Mouse (Mus musculus) limb, embryonic 11.5 days (tissue): Measurements from ENCODE around the gene Oser1. TPM values are rescaled to one million over a fixed set of nuclear protein-coding genes. Genes with fewer than 3 reads are reported as not detected.

ENCODE experiments used
- ATAC-seq: fragments of 200-750 bp; cut with Nextera tagmentation; 2 replicates; pipeline ENCODE4 v1.8.0; 2017; ENCODE audit warnings: low read depth; ENCODE audit not compliant: insufficient number of reproducible peaks, low FRiP score, low TSS enrichment
- DNase-seq: peaks from one replicate; pipeline ENCODE4 v3.0.0-alpha.2; 2015; ENCODE audit warnings: low spot score
- H3K27ac ChIP-seq: fragments of 300-500 bp; sonication (generic); replicated peaks from 2 replicates; pipeline ENCODE4 v1.5.1; 2014; ENCODE audit warnings: low read depth, mild to moderate bottlenecking, low read length
- H3K27me3 ChIP-seq: fragments of 300-500 bp; sonication (generic); 2 replicates; pipeline ENCODE4 v1.6.1; 2014; ENCODE audit warnings: mild to moderate bottlenecking, low read length, mixed read lengths; ENCODE audit not compliant: control insufficient read depth, insufficient read depth
- H3K36me3 ChIP-seq: fragments of 300-500 bp; sonication (generic); 2 replicates; pipeline ENCODE4 v1.6.1; 2014; ENCODE audit warnings: mild to moderate bottlenecking, low read length, moderate library complexity, mixed read lengths; ENCODE audit not compliant: control insufficient read depth, insufficient read depth
- H3K4me1 ChIP-seq: fragments of 300-500 bp; sonication (generic); 2 replicates; pipeline ENCODE4 v1.6.1; 2014; ENCODE audit warnings: low read length, mixed read lengths; ENCODE audit not compliant: control insufficient read depth, insufficient read depth
- H3K4me2 ChIP-seq: fragments of 300-500 bp; sonication (generic); 2 replicates; pipeline ENCODE4 v1.6.1; 2014; ENCODE audit warnings: low read depth, mild to moderate bottlenecking, moderate library complexity; ENCODE audit not compliant: severe bottlenecking
- H3K4me3 ChIP-seq: fragments of 300-500 bp; sonication (generic); 2 replicates; pipeline ENCODE4 v1.5.1; 2014; ENCODE audit warnings: low read depth, low read length
- H3K9ac ChIP-seq: fragments of 300-500 bp; sonication (generic); 2 replicates; pipeline ENCODE4 v1.6.1; 2014; ENCODE audit warnings: mild to moderate bottlenecking, low read length
- H3K9me3 ChIP-seq: fragments of 300-500 bp; sonication (generic); 2 replicates; pipeline ENCODE4 v1.6.1; 2016; ENCODE audit warnings: low read length; ENCODE audit not compliant: control insufficient read depth
- WGBS: fragments of 180-500 bp; shearing (Covaris S2); extraction: QIAGEN DNeasy Blood & Tissue Kit; methylation state at CpG from one replicate; pipeline ENCODE4 v1.1.7; 2014; 5-methylcytosine and 5-hydroxymethylcytosine counted together
- polyA plus RNA-seq: library from polyadenylated mRNA; unstranded; fragments of >200 nt; fragmentation: Nextera tagmentation; extraction: Ambion mirVana; gene quantifications from 2 replicates; pipeline ENCODE4 v1.2.1, GENCODE M21; 2014

Oser1 gene
- polyA plus RNA-seq, 1 experiment from 2014 or later = 92.5 TPM

- Histone ChIP-seq H3K9ac (no peak overlapping the region), H3K9me3 (no peaks in the 10 kb centered on the region; the same call in 1 of the 2 replicates), H3K36me3 (no peaks in the 10 kb centered on the region), H3K27me3 (no peaks in the 10 kb centered on the region), H3K27ac (no peak overlapping the region), H3K4me1 (no peaks in the 10 kb centered on the region), H3K4me3 (no peak overlapping the region), H3K4me2 (no peak overlapping the region)
- DNase-seq (no peak), ATAC-seq (no peak)
- WGBS = 80% methylated on average over 12 of the region's 12 CpGs
These were observed 68.2 kb downstream of the Oser1 start for GRCm38 (mm10) chr2:163356113-163356840.

Other genes with a start within 250 kb of the Oser1 start
- gene Tox2, start 221.6 kb downstream of the Oser1 start, polyA plus RNA-seq = 2.1 TPM in 2 replicates
- gene Jph2, start 26.7 kb downstream of the Oser1 start, polyA plus RNA-seq = 0.16 and 0.45 TPM in 2 replicates
- gene Gdap1l1, start 13.8 kb upstream of the Oser1 start, polyA plus RNA-seq = 0.28 and 0.51 TPM in 2 replicates
- gene Fitm2, start 47.9 kb upstream of the Oser1 start, polyA plus RNA-seq = 9.5 and 9.6 TPM in 2 replicates
- gene R3hdml, start 67.6 kb upstream of the Oser1 start, polyA plus RNA-seq = not detected in 2 replicates
- gene Hnf4a, start 82.1 kb upstream of the Oser1 start, polyA plus RNA-seq = 0.34 TPM in 1 of 2 replicates, not detected in the other
- gene Ttpal, start 177.6 kb upstream of the Oser1 start, polyA plus RNA-seq = 43.3 and 46.3 TPM in 2 replicates
- gene Serinc3, start 220.4 kb upstream of the Oser1 start, polyA plus RNA-seq = 25.2 and 26.8 TPM in 2 replicates
- 174 and 177 TPM in 2 replicates for gene Pkig, start 233.7 kb upstream of the Oser1 start, polyA plus RNA-seq